Mouse (Mus musculus) layer of hippocampus, postnatal 25 days (tissue): ENCODE measurements around the gene Ormdl1. TPM values are rescaled to one million over a fixed set of nuclear protein-coding genes. Genes with fewer than 3 reads are reported as not detected.
"Not testable (repeated sequence)": the region's sequence is repeated elsewhere in the genome, so short reads cannot be mapped to it uniquely, and the experiment has no call there.

Source experiments
- DNase-seq, 2 experiments: peaks; one replicate each; pipeline ENCODE4 v3.0.0; 2022; ENCODE audit warnings: mixed read lengths in 2 of 2, low spot score in 1 of 2; ENCODE audit errors: extremely low spot score in 1 of 2
- total RNA-seq, 2 experiments: library from RNA; stranded (reverse); gene quantifications; 2 replicates each; pipeline ENCODE4 v1.2.3; 2021

Ormdl1 gene
- total RNA-seq: 1 to 10 TPM; 6.5 to 8.2 TPM

- peak; percentile 93 to 95 for DNase-seq
Observed at GRCm38 (mm10) chr1:53296581-53297383, at the start of gene Ormdl1, which contains the start of the genes Pms1 and Gm28778. Gene Ormdl1 (plus strand): TSS chr1:53297095. Gene Pms1 (minus strand): TSS chr1:53297018. Gene Gm28778 (plus strand): TSS chr1:53297111.

GRCm38 (mm10) chr1:53264958-53265612, 31.8 kb upstream of the Ormdl1 start:
- DNase-seq: not testable (repeated sequence)

- DNase-seq: no peak
Observed at GRCm38 (mm10) chr1:53269901-53270300, 27.0 kb upstream of the Ormdl1 start.

GRCm38 (mm10) chr1:53272646-53273045, 24.2 kb upstream of the Ormdl1 start:
- peak; percentile 9 to 49 for DNase-seq

- no peak for DNase-seq
Observed at GRCm38 (mm10) chr1:53291197-53291596, 5.7 kb upstream of the Ormdl1 start.

- no peak for DNase-seq
Observed at GRCm38 (mm10) chr1:53300506-53300905, 3.6 kb downstream of the Ormdl1 start.

GRCm38 (mm10) chr1:53312989-53313967, 16.4 kb downstream of the Ormdl1 start, which contains the start of gene Osgepl1:
Gene Osgepl1 (plus strand): TSS chr1:53313624.
- DNase-seq: peak; percentile 69 to 81

GRCm38 (mm10) chr1:53321662-53322344, 24.9 kb downstream of the Ormdl1 start:
- DNase-seq: no peak

- no peak for DNase-seq
Observed at GRCm38 (mm10) chr1:53323254-53323653, 26.4 kb downstream of the Ormdl1 start.

GRCm38 (mm10) chr1:53324277-53324676, 27.4 kb downstream of the Ormdl1 start:
- DNase-seq: no peak

GRCm38 (mm10) chr1:53324827-53325494, 28.1 kb downstream of the Ormdl1 start:
- DNase-seq: no peak

GRCm38 (mm10) chr1:53333527-53333926, 36.6 kb downstream of the Ormdl1 start:
- DNase-seq: not testable (repeated sequence)

GRCm38 (mm10) chr1:53335465-53335864, 38.6 kb downstream of the Ormdl1 start:
- DNase-seq: no peak

GRCm38 (mm10) chr1:53337403-53337802, 40.5 kb downstream of the Ormdl1 start:
- not testable (repeated sequence) for DNase-seq

GRCm38 (mm10) chr1:53341071-53341470, 44.2 kb downstream of the Ormdl1 start:
- no peak for DNase-seq

GRCm38 (mm10) chr1:53352327-53353261, 55.7 kb downstream of the Ormdl1 start, which contains the start of the genes Asdurf, Gm28551 and Asnsd1:
Gene Asdurf (minus strand): TSS chr1:53352619.
Gene Gm28551 (minus strand): TSS chr1:53352667.
Gene Asnsd1 (minus strand): TSS chr1:53352752.
- DNase-seq: peak; percentile 91 to 95

GRCm38 (mm10) chr1:53358988-53359387, 62.1 kb downstream of the Ormdl1 start:
- no peak for DNase-seq
